Mouse (Mus musculus): ENCODE results near the gene Slc25a35. TPM values are rescaled to one million over a fixed set of nuclear protein-coding genes. Genes with fewer than 3 reads are reported as not detected.
"Not testable (repeated sequence)": the region's sequence is repeated elsewhere in the genome, so short reads cannot be mapped to it uniquely, and the experiment has no call there.

The Slc25a35 gene
- polyA plus RNA-seq, 1 experiment from 2014 or later = 2.8 TPM

- ATAC-seq (ENCODE audit: borderline replicate concordance, extremely low read depth, low FRiP score, low TSS enrichment) = no peak
- Histone ChIP-seq H3K9me3 (no peaks in the 10 kb centered on the region), H3K27me3 (peaks cover 26% of the 10 kb centered on the region; the same call in 1 of the 2 replicates), H3K4me3 (no peak overlapping the region), H3K9ac (no peak overlapping the region), H3K4me2 (no peak overlapping the region), H3K36me3 (peaks cover 6% of the 10 kb centered on the region; the same call in 1 of the 2 replicates), H3K4me1 (0 out of 2 replicates have a peak, but pooled peaks cover under 1% of the 10 kb centered on the region), H3K27ac (no peak overlapping the region)
- 88% methylated on average over 4 of the region's 4 CpGs for WGBS
Observed at GRCm38 (mm10) chr11:68946001-68946400, 21.9 kb upstream of the Slc25a35 start.

- Histone ChIP-seq H3K9ac (no peak overlapping the region), H3K36me3 (peaks cover 6% of the 10 kb centered on the region; the same call in 1 of the 2 replicates), H3K27me3 (peaks cover 26% of the 10 kb centered on the region; the same call in 1 of the 2 replicates), H3K9me3 (no peaks in the 10 kb centered on the region), H3K4me2 (peak overlapping the region; percentile 29; the same call in 1 of the 2 replicates), H3K4me1 (no peaks in the 10 kb centered on the region), H3K27ac (no peak overlapping the region), H3K4me3 (no peak overlapping the region)
- WGBS = 9% methylated on average over 14 of the region's 16 CpGs
- peak; percentile 31; the same call in 1 of the 2 replicates for ATAC-seq (ENCODE audit: borderline replicate concordance, extremely low read depth, low FRiP score, low TSS enrichment)
Observed at GRCm38 (mm10) chr11:68946806-68947440, 21.0 kb upstream of the Slc25a35 start.

GRCm38 (mm10) chr11:68947542-68947993 is 20.4 kb upstream of the Slc25a35 start:
- peaks cover 26% of the 10 kb centered on the region; the same call in 1 of the 2 replicates for H3K27me3 ChIP-seq
- no peak overlapping the region for H3K4me2 ChIP-seq
- no peak for ATAC-seq (ENCODE audit: borderline replicate concordance, extremely low read depth, low FRiP score, low TSS enrichment)
- H3K9ac ChIP-seq = no peak overlapping the region
- 16% methylated on average over 12 of the region's 12 CpGs for WGBS
- H3K4me1 ChIP-seq = no peaks in the 10 kb centered on the region
- H3K4me3 ChIP-seq = no peak overlapping the region
- H3K36me3 ChIP-seq = peaks cover 6% of the 10 kb centered on the region; the same call in 1 of the 2 replicates
- H3K27ac ChIP-seq = no peak overlapping the region
- H3K9me3 ChIP-seq = no peaks in the 10 kb centered on the region

GRCm38 (mm10) chr11:68953903-68954302 is 14.0 kb upstream of the Slc25a35 start:
- no peak for ATAC-seq (ENCODE audit: borderline replicate concordance, extremely low read depth, low FRiP score, low TSS enrichment)
- peaks cover 40% of the 10 kb centered on the region for H3K27me3 ChIP-seq
- H3K36me3 ChIP-seq = 0 out of 2 replicates have a peak, but pooled peaks cover 2% of the 10 kb centered on the region
- H3K4me3 ChIP-seq = peak overlapping the region; percentile 39
- H3K4me1 ChIP-seq = peaks cover 15% of the 10 kb centered on the region; the same call in 1 of the 2 replicates
- 10% methylated on average over 13 of the region's 13 CpGs for WGBS
- peak overlapping the region; percentile 10; the same call in 1 of the 2 replicates for H3K9ac ChIP-seq
- peak overlapping the region; percentile 67 for H3K4me2 ChIP-seq
- H3K27ac ChIP-seq = no peak overlapping the region
- H3K9me3 ChIP-seq = no peaks in the 10 kb centered on the region

- Histone ChIP-seq H3K36me3 (no peaks in the 10 kb centered on the region), H3K27ac (no peak overlapping the region), H3K4me3 (peak overlapping the region; percentile 39), H3K27me3 (peaks cover 40% of the 10 kb centered on the region), H3K4me1 (peaks cover 15% of the 10 kb centered on the region; the same call in 1 of the 2 replicates), H3K9ac (peak overlapping the region; percentile 10), H3K4me2 (peak overlapping the region; percentile 67), H3K9me3 (no peaks in the 10 kb centered on the region)
- ATAC-seq (ENCODE audit: borderline replicate concordance, extremely low read depth, low FRiP score, low TSS enrichment) = no peak
- 1% methylated on average over 17 of the region's 17 CpGs for WGBS
Observed at GRCm38 (mm10) chr11:68954408-68954807, 13.5 kb upstream of the Slc25a35 start.

GRCm38 (mm10) chr11:68955473-68955872 is 12.5 kb upstream of the Slc25a35 start:
- Histone ChIP-seq H3K4me2 (peak overlapping the region; percentile 67), H3K36me3 (no peaks in the 10 kb centered on the region), H3K9ac (no peak overlapping the region), H3K27me3 (peaks cover 40% of the 10 kb centered on the region), H3K4me3 (peak overlapping the region; percentile 39), H3K27ac (no peak overlapping the region), H3K4me1 (peaks cover 15% of the 10 kb centered on the region; the same call in 1 of the 2 replicates), H3K9me3 (no peaks in the 10 kb centered on the region)
- ATAC-seq (ENCODE audit: borderline replicate concordance, extremely low read depth, low FRiP score, low TSS enrichment) = no peak
- WGBS = 63% methylated on average over 5 of the region's 5 CpGs

- 35% methylated on average over 3 of the region's 3 CpGs for WGBS
- Histone ChIP-seq H3K9me3 (no peaks in the 10 kb centered on the region), H3K4me3 (peak overlapping the region; percentile 41), H3K27ac (peak overlapping the region; percentile 83), H3K4me2 (peak overlapping the region; percentile 67), H3K36me3 (no peaks in the 10 kb centered on the region), H3K9ac (no peak overlapping the region), H3K27me3 (peaks cover 40% of the 10 kb centered on the region), H3K4me1 (peaks cover 15% of the 10 kb centered on the region; the same call in 1 of the 2 replicates)
- ATAC-seq (ENCODE audit: borderline replicate concordance, extremely low read depth, low FRiP score, low TSS enrichment) = no peak
Observed at GRCm38 (mm10) chr11:68956107-68956506, 11.8 kb upstream of the Slc25a35 start.

- Histone ChIP-seq H3K4me2 (peak overlapping the region; percentile 39), H3K9me3 (no peaks in the 10 kb centered on the region), H3K4me1 (peaks cover 15% of the 10 kb centered on the region; the same call in 1 of the 2 replicates), H3K4me3 (peak overlapping the region; percentile 41), H3K9ac (peak overlapping the region; percentile 22), H3K36me3 (no peaks in the 10 kb centered on the region), H3K27me3 (peaks cover 40% of the 10 kb centered on the region), H3K27ac (peak overlapping the region; percentile 83)
- ATAC-seq (ENCODE audit: borderline replicate concordance, extremely low read depth, low FRiP score, low TSS enrichment) = peak; percentile 40; the same call in 1 of the 2 replicates
- 27% methylated on average over 13 of the region's 13 CpGs for WGBS
Observed at GRCm38 (mm10) chr11:68956697-68957096, 11.2 kb upstream of the Slc25a35 start.

GRCm38 (mm10) chr11:68957308-68957707 is 10.6 kb upstream of the Slc25a35 start, which contains the start of gene Arhgef15:
TSS of gene Arhgef15 (minus strand) at chr11:68957480.
- Histone ChIP-seq H3K4me3 (peak within 1 kb of the TSS; percentile 41), H3K27ac (peak within 1 kb of the TSS; percentile 83), H3K4me2 (peak within 1 kb of the TSS; percentile 39), H3K4me1 (peaks cover 15% of the 10 kb centered on the region; the same call in 1 of the 2 replicates), H3K36me3 (no peaks in the 10 kb centered on the region), H3K9me3 (no peaks in the 10 kb centered on the region), H3K27me3 (peaks cover 40% of the 10 kb centered on the region), H3K9ac (peak within 1 kb of the TSS; percentile 22)
- 43% methylated on average over 8 of the region's 8 CpGs for WGBS
- ATAC-seq (ENCODE audit: borderline replicate concordance, extremely low read depth, low FRiP score, low TSS enrichment) = no peak

GRCm38 (mm10) chr11:68957971-68958370 is 10.0 kb upstream of the Slc25a35 start:
- Histone ChIP-seq H3K36me3 (no peaks in the 10 kb centered on the region), H3K4me1 (peaks cover 15% of the 10 kb centered on the region; the same call in 1 of the 2 replicates), H3K4me3 (peak overlapping the region; percentile 41; the same call in 1 of the 2 replicates), H3K9me3 (no peaks in the 10 kb centered on the region), H3K4me2 (peak overlapping the region; percentile 39; the same call in 1 of the 2 replicates), H3K9ac (no peak overlapping the region), H3K27ac (no peak overlapping the region), H3K27me3 (peaks cover 40% of the 10 kb centered on the region)
- no peak for ATAC-seq (ENCODE audit: borderline replicate concordance, extremely low read depth, low FRiP score, low TSS enrichment)
- 87% methylated on average over 1 of the region's 1 CpGs for WGBS

GRCm38 (mm10) chr11:68961596-68961995 is 6.3 kb upstream of the Slc25a35 start:
- H3K9me3 ChIP-seq = no peaks in the 10 kb centered on the region
- no peaks in the 10 kb centered on the region for H3K36me3 ChIP-seq
- ATAC-seq (ENCODE audit: borderline replicate concordance, extremely low read depth, low FRiP score, low TSS enrichment) = no peak
- no peak overlapping the region for H3K4me3 ChIP-seq
- no peaks in the 10 kb centered on the region for H3K4me1 ChIP-seq
- H3K9ac ChIP-seq = no peak overlapping the region
- H3K4me2 ChIP-seq = no peak overlapping the region
- no peak overlapping the region for H3K27ac ChIP-seq
- 55% methylated on average over 3 of the region's 3 CpGs for WGBS
- peaks cover 11% of the 10 kb centered on the region for H3K27me3 ChIP-seq

GRCm38 (mm10) chr11:68962159-68962558 is 5.8 kb upstream of the Slc25a35 start:
- not testable (repeated sequence) for H3K4me3 ChIP-seq; H3K9me3 ChIP-seq; H3K9ac ChIP-seq; ATAC-seq (ENCODE audit: borderline replicate concordance, extremely low read depth, low FRiP score, low TSS enrichment); H3K27me3 ChIP-seq; H3K36me3 ChIP-seq; H3K4me1 ChIP-seq; H3K4me2 ChIP-seq; H3K27ac ChIP-seq
- WGBS = 19% methylated on average over 11 of the region's 11 CpGs

All from lung, embryonic 15.5 days (tissue).